Mouse (Mus musculus) heart, embryonic 11.5 days (tissue): ENCODE data around the gene Ttc7b. TPM values are rescaled to one million over a fixed set of nuclear protein-coding genes. Genes with fewer than 3 reads are reported as not detected.

Experiments used
- ATAC-seq: fragments of 200-750 bp; cut with Nextera tagmentation; replicated peaks from 2 replicates; pipeline ENCODE4 v1.8.0; 2017; ENCODE audit warnings: moderate library complexity; ENCODE audit not compliant: insufficient number of reproducible peaks, low FRiP score, low TSS enrichment
- H3K27ac ChIP-seq: fragments of 300-500 bp; sonication (generic); 2 replicates; pipeline ENCODE4 v1.5.1; 2014; ENCODE audit warnings: mild to moderate bottlenecking, low read depth, low read length
- H3K27me3 ChIP-seq: fragments of 300-500 bp; sonication (generic); 2 replicates; pipeline ENCODE4 v1.6.1; 2014; ENCODE audit warnings: mild to moderate bottlenecking, low read length, mixed read lengths; ENCODE audit not compliant: control insufficient read depth, insufficient read depth
- H3K36me3 ChIP-seq: fragments of 300-500 bp; sonication (generic); 2 replicates; pipeline ENCODE4 v1.6.1; 2014; ENCODE audit warnings: mild to moderate bottlenecking, low read length, moderate library complexity, mixed read lengths; ENCODE audit not compliant: control insufficient read depth, insufficient read depth
- H3K4me1 ChIP-seq: fragments of 300-500 bp; sonication (generic); 2 replicates; pipeline ENCODE4 v1.6.1; 2014; ENCODE audit warnings: low read length; ENCODE audit not compliant: control insufficient read depth, insufficient read depth
- H3K4me2 ChIP-seq: fragments of 300-500 bp; sonication (generic); 2 replicates; pipeline ENCODE4 v1.6.1; 2014; ENCODE audit warnings: mild to moderate bottlenecking, moderate library complexity
- H3K4me3 ChIP-seq: fragments of 300-500 bp; sonication (generic); 2 replicates; pipeline ENCODE4 v1.5.1; 2014; ENCODE audit warnings: low read depth, low read length
- H3K9ac ChIP-seq: fragments of 300-500 bp; sonication (generic); 2 replicates; pipeline ENCODE4 v1.6.1; 2014; ENCODE audit warnings: mild to moderate bottlenecking, low read depth, low read length, moderate library complexity
- H3K9me3 ChIP-seq: fragments of 300-500 bp; sonication (generic); replicated peaks from 2 replicates; pipeline ENCODE4 v1.6.1; 2016; ENCODE audit warnings: low read length; ENCODE audit not compliant: control insufficient read depth
- WGBS: fragments of 180-500 bp; shearing (Covaris S2); extraction: QIAGEN DNeasy Blood & Tissue Kit; methylation state at CpG from one replicate; pipeline ENCODE4 v1.1.7; 2014; ENCODE audit not compliant: insufficient replicate concordance; 5-methylcytosine and 5-hydroxymethylcytosine counted together
- polyA plus RNA-seq: library from polyadenylated mRNA; unstranded; fragments of >200 nt; fragmentation: Nextera tagmentation; extraction: Ambion mirVana; gene quantifications from 2 replicates; pipeline ENCODE4 v1.2.1, GENCODE M21; 2014

Gene Ttc7b
- polyA plus RNA-seq, 1 experiment from 2014 or later = 11.4 TPM

DNA sequence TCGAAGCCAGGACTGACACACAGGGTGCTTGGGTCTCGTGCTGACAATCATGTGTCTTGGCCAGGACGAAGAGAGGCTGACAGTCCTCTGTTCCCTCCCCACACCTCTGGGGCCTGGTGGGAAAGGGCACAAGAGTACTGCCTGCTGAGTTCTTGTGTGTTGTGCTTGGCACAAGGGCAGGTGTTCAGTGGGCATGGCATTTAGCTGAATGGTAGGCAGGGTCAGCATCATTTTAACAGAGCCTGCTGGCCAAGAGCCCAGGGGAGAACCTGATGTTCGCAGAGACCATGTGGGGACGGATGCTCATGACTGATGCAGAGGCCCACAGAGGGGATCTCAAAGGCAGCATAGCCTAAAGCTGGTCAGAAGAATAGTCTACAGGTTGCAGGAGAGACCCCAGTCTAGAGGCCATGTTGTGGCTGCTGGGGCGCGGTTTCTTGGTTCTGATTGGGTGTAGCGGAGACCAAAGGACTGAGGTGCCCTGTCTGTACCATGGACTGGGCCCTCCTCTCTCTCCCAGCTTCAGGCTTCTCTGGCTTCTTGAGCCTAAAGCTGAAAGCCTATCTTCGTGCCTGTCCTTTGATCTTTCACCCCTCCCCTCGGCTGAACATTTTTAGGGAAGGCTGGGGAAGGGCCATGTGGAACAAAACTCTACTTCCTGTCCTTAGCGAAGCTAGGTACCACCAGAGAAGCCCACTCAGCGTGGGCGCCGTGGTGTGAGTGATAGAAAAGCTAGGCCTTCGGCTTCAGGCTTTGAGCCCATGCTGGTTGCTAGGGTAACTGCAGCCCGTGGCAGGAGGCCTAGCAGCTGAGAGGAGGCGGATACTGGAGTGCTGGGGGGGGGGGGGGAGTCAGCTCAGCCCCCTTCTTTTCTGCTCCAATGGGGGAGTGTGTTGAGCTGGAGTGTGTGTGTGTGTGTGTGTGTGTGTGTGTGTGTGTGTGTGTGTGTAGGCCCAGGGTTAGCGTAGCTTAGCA lies 229.6 kb downstream of the Ttc7b start:
- Histone ChIP-seq H3K27me3 (no peaks in the 10 kb centered on the region), H3K27ac (no peak overlapping the region), H3K4me2 (no peak overlapping the region), H3K9ac (no peak overlapping the region), H3K36me3 (no peaks in the 10 kb centered on the region), H3K4me1 (peaks cover 23% of the 10 kb centered on the region), H3K9me3 (no peaks in the 10 kb centered on the region), H3K4me3 (no peak overlapping the region)
- ATAC-seq = no peak
- WGBS = 56% methylated on average over 18 of the region's 18 CpGs

DNA sequence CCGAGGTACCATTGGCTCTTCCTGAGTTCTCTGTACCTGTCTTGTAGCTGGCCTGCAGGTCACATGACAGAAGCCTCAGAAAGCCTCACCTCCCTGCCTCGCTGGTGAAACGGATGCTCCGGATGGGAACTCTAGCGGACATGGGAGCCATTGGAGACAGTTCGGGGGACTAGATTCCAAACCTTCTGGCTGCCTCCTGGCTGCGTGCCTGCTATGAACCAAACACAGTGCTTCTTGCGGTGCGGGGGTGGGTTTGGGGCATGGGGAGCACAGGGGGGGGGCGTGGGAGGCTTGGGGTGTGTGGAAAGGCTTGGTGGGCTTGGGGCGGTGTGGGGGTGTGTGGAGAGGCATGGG lies 230.5 kb downstream of the Ttc7b start:
- Histone ChIP-seq H3K9me3 (no peaks in the 10 kb centered on the region), H3K4me2 (no peak overlapping the region), H3K36me3 (no peaks in the 10 kb centered on the region), H3K27me3 (no peaks in the 10 kb centered on the region), H3K27ac (peak overlapping the region; percentile 64), H3K4me1 (peaks cover 23% of the 10 kb centered on the region), H3K9ac (no peak overlapping the region), H3K4me3 (no peak overlapping the region)
- no peak for ATAC-seq
- WGBS = 70% methylated on average over 10 of the region's 11 CpGs

- Histone ChIP-seq H3K9me3 (no peaks in the 10 kb centered on the region), H3K4me3 (no peak overlapping the region), H3K4me1 (peaks cover 23% of the 10 kb centered on the region), H3K27me3 (no peaks in the 10 kb centered on the region), H3K36me3 (no peaks in the 10 kb centered on the region), H3K27ac (peak overlapping the region; percentile 64), H3K9ac (0 out of 2 replicates have a peak overlapping the region, but pooled peaks have one; percentile 16), H3K4me2 (no peak overlapping the region)
- 0 out of 2 replicates have a peak, but pooled peaks have one; percentile 24 for ATAC-seq
- 36% methylated on average over 8 of the region's 8 CpGs for WGBS
Observed at GRCm38 (mm10) chr12:100289267-100290177, 231.1 kb downstream of the Ttc7b start.

GRCm38 (mm10) chr12:100288018-100288417 lies 232.6 kb downstream of the Ttc7b start:
- no peaks in the 10 kb centered on the region for H3K36me3 ChIP-seq
- H3K9me3 ChIP-seq = no peaks in the 10 kb centered on the region
- H3K4me3 ChIP-seq = no peak overlapping the region
- 68% methylated on average over 5 of the region's 5 CpGs for WGBS
- no peak overlapping the region for H3K9ac ChIP-seq
- no peak overlapping the region for H3K27ac ChIP-seq
- H3K4me1 ChIP-seq = peaks cover 23% of the 10 kb centered on the region
- no peaks in the 10 kb centered on the region for H3K27me3 ChIP-seq
- no peak overlapping the region for H3K4me2 ChIP-seq
- no peak for ATAC-seq

DNA sequence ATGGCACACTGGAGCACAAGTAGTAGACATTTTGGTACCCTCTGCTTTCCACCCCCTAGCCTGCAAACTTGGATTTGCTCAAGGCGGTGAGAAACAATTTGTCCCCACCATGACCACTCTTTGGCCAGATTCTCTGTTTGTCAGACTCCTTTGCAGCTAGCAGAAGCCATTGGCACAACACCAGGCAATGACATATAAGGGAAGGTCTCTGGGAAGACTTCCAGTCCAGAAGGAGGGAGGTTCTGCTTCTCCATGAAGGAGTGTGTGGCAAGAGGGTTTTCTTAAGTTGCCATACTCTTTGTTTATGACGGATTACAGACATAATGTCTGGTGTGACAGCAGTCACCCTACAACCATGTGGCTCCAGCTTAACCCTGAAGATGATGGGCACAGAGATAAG lies 233.1 kb downstream of the Ttc7b start:
- 78% methylated on average over 2 of the region's 2 CpGs for WGBS
- Histone ChIP-seq H3K4me3 (no peak overlapping the region), H3K4me1 (peaks cover 28% of the 10 kb centered on the region), H3K9ac (no peak overlapping the region), H3K27me3 (no peaks in the 10 kb centered on the region), H3K27ac (no peak overlapping the region), H3K9me3 (no peaks in the 10 kb centered on the region), H3K4me2 (no peak overlapping the region), H3K36me3 (no peaks in the 10 kb centered on the region)
- no peak for ATAC-seq

DNA sequence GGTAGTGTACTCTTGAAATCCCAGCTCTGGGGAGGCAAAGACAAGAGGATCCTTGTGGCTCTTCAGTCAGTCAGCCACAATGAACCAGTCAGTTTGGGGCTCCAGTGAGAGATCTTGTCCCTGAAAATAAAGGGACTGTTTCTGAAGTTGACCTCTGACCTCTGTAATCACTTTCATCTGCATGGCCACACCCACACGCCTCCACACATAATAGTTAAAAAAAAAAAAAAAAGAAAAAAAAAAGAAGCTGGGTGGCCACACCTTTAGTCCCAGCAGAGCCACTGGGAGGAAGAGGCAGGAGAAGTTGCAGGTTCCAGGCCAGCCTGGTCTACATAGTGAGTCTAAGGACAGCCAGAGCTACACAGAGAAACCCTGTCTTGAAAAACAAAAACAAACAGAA lies 237.3 kb downstream of the Ttc7b start:
- H3K36me3 ChIP-seq = no peaks in the 10 kb centered on the region
- no peak overlapping the region for H3K9ac ChIP-seq
- WGBS = 30% methylated on average over 1 of the region's 1 CpGs
- no peaks in the 10 kb centered on the region for H3K27me3 ChIP-seq
- peaks cover 19% of the 10 kb centered on the region for H3K4me1 ChIP-seq
- H3K9me3 ChIP-seq = no peaks in the 10 kb centered on the region
- H3K4me2 ChIP-seq = no peak overlapping the region
- no peak overlapping the region for H3K27ac ChIP-seq
- H3K4me3 ChIP-seq = no peak overlapping the region
- no peak for ATAC-seq

GRCm38 (mm10) chr12:100282025-100282885 lies 238.4 kb downstream of the Ttc7b start:
- peak; percentile 58 for ATAC-seq
- Histone ChIP-seq H3K36me3 (no peaks in the 10 kb centered on the region), H3K4me2 (no peak overlapping the region), H3K9me3 (no peaks in the 10 kb centered on the region), H3K27me3 (no peaks in the 10 kb centered on the region), H3K4me3 (no peak overlapping the region), H3K9ac (peak overlapping the region; percentile 46; the same call in 1 of the 2 replicates), H3K4me1 (peaks cover 19% of the 10 kb centered on the region), H3K27ac (peak overlapping the region; percentile 64)
- WGBS = 51% methylated on average over 8 of the region's 8 CpGs
